Mouse (Mus musculus): Measurements from ENCODE around the gene Nusap1. TPM values are rescaled to one million over a fixed set of nuclear protein-coding genes. Genes with fewer than 3 reads are reported as not detected.
A peak's percentile ranks its signal among the peaks of the same experiment; 100 is the strongest.
"Not testable (repeated sequence)": the region's sequence is repeated elsewhere in the genome, so short reads cannot be mapped to it uniquely, and the experiment has no call there.

The Nusap1 gene
- polyA plus RNA-seq, 1 experiment from 2014 or later, result 19.4 TPM

GRCm38 (mm10) chr2:119665744-119666143 is 47.6 kb downstream of the Nusap1 start:
- H3K27ac ChIP-seq (replicated peaks; ENCODE audit: low read depth, low read length); H3K9me3 ChIP-seq (ENCODE audit: control insufficient read depth, low read length); H3K4me3 ChIP-seq (replicated peaks; ENCODE audit: low read depth, low read length); H3K27me3 ChIP-seq (ENCODE audit: control insufficient read depth, insufficient read depth, low read length); H3K4me2 ChIP-seq (ENCODE audit: low read length); ATAC-seq (ENCODE audit: low FRiP score, low TSS enrichment); H3K4me1 ChIP-seq (ENCODE audit: control insufficient read depth, insufficient read depth, low read length); DNase-seq; H3K36me3 ChIP-seq (ENCODE audit: control insufficient read depth, insufficient read depth, low read length); H3K9ac ChIP-seq (replicated peaks; ENCODE audit: low read length): not testable (repeated sequence)
- WGBS, result 73% methylated on average over 21 of the region's 23 CpGs

GRCm38 (mm10) chr2:119669010-119669409 is 50.9 kb downstream of the Nusap1 start:
- H3K4me2 ChIP-seq (ENCODE audit: low read length), result no peak overlapping the region
- DNase-seq (peak; percentile 51), ATAC-seq (ENCODE audit: low FRiP score, low TSS enrichment) (no peak)
- 15% methylated on average over 7 of the region's 7 CpGs for WGBS
- no peaks in the 10 kb centered on the region for H3K36me3 ChIP-seq (ENCODE audit: control insufficient read depth, insufficient read depth, low read length)
- H3K9ac ChIP-seq (replicated peaks; ENCODE audit: low read length), result no peak overlapping the region
- H3K27ac ChIP-seq (replicated peaks; ENCODE audit: low read depth, low read length), result no peak overlapping the region
- H3K4me1 ChIP-seq (ENCODE audit: control insufficient read depth, insufficient read depth, low read length), result 0 out of 2 replicates have a peak, but pooled peaks cover under 1% of the 10 kb centered on the region
- no peaks in the 10 kb centered on the region for H3K9me3 ChIP-seq (ENCODE audit: control insufficient read depth, low read length)
- no peaks in the 10 kb centered on the region for H3K27me3 ChIP-seq (ENCODE audit: control insufficient read depth, insufficient read depth, low read length)
- H3K4me3 ChIP-seq (replicated peaks; ENCODE audit: low read depth, low read length), result no peak overlapping the region

GRCm38 (mm10) chr2:119674525-119675214 is 56.6 kb downstream of the Nusap1 start, which contains the start of gene Rtf1:
Gene Rtf1 (plus strand): TSS chr2:119675068.
- peak; percentile 97 for ATAC-seq (ENCODE audit: low FRiP score, low TSS enrichment)
- H3K27ac ChIP-seq (replicated peaks; ENCODE audit: low read depth, low read length), result peak within 1 kb of the TSS; percentile 78
- WGBS, result under 1% methylated on average over 55 of the region's 58 CpGs

GRCm38 (mm10) chr2:119675215-119675784 is 57.2 kb downstream of the Nusap1 start:
- WGBS, result under 1% methylated on average over 39 of the region's 39 CpGs
- peak overlapping the region; percentile 78 for H3K27ac ChIP-seq (replicated peaks; ENCODE audit: low read depth, low read length)
- peaks cover 6% of the 10 kb centered on the region for H3K36me3 ChIP-seq (ENCODE audit: control insufficient read depth, insufficient read depth, low read length)
- no peaks in the 10 kb centered on the region for H3K27me3 ChIP-seq (ENCODE audit: control insufficient read depth, insufficient read depth, low read length)
- H3K4me3 ChIP-seq (replicated peaks; ENCODE audit: low read depth, low read length), result peak overlapping the region; percentile 99
- H3K4me1 ChIP-seq (ENCODE audit: control insufficient read depth, insufficient read depth, low read length), result peaks cover 17% of the 10 kb centered on the region
- H3K4me2 ChIP-seq (ENCODE audit: low read length), result peak overlapping the region; percentile 86
- ATAC-seq (ENCODE audit: low FRiP score, low TSS enrichment) (peak; percentile 83), DNase-seq (no peak)
- no peaks in the 10 kb centered on the region for H3K9me3 ChIP-seq (ENCODE audit: control insufficient read depth, low read length)
- H3K9ac ChIP-seq (replicated peaks; ENCODE audit: low read length), result peak overlapping the region; percentile 96

More at GRCm38 (mm10) chr2:119674525-119675214, 56.6 kb downstream of the Nusap1 start, which contains the start of gene Rtf1:
- peaks cover 3% of the 10 kb centered on the region for H3K36me3 ChIP-seq (ENCODE audit: control insufficient read depth, insufficient read depth, low read length)
- peak; percentile 98 for DNase-seq
- no peaks in the 10 kb centered on the region for H3K9me3 ChIP-seq (ENCODE audit: control insufficient read depth, low read length)
- peaks cover 17% of the 10 kb centered on the region for H3K4me1 ChIP-seq (ENCODE audit: control insufficient read depth, insufficient read depth, low read length)
- H3K4me2 ChIP-seq (ENCODE audit: low read length), result peak within 1 kb of the TSS; percentile 86
- peak within 1 kb of the TSS; percentile 96 for H3K9ac ChIP-seq (replicated peaks; ENCODE audit: low read length)
- peak within 1 kb of the TSS; percentile 99 for H3K4me3 ChIP-seq (replicated peaks; ENCODE audit: low read depth, low read length)
- H3K27me3 ChIP-seq (ENCODE audit: control insufficient read depth, insufficient read depth, low read length), result no peaks in the 10 kb centered on the region

- H3K4me1 ChIP-seq (ENCODE audit: control insufficient read depth, insufficient read depth, low read length), result peaks cover 17% of the 10 kb centered on the region
- no peak overlapping the region for H3K27ac ChIP-seq (replicated peaks; ENCODE audit: low read depth, low read length)
- 8% methylated on average over 5 of the region's 5 CpGs for WGBS
- H3K36me3 ChIP-seq (ENCODE audit: control insufficient read depth, insufficient read depth, low read length), result peaks cover 6% of the 10 kb centered on the region
- no peaks in the 10 kb centered on the region for H3K9me3 ChIP-seq (ENCODE audit: control insufficient read depth, low read length)
- H3K4me2 ChIP-seq (ENCODE audit: low read length), result peak overlapping the region; percentile 86
- ATAC-seq (ENCODE audit: low FRiP score, low TSS enrichment) (no peak), DNase-seq (no peak)
- peak overlapping the region; percentile 99 for H3K4me3 ChIP-seq (replicated peaks; ENCODE audit: low read depth, low read length)
- H3K9ac ChIP-seq (replicated peaks; ENCODE audit: low read length), result peak overlapping the region; percentile 96
- no peaks in the 10 kb centered on the region for H3K27me3 ChIP-seq (ENCODE audit: control insufficient read depth, insufficient read depth, low read length)
Measured at GRCm38 (mm10) chr2:119675831-119676230, 57.7 kb downstream of the Nusap1 start.

GRCm38 (mm10) chr2:119683706-119684105 is 65.6 kb downstream of the Nusap1 start:
- ATAC-seq (ENCODE audit: low FRiP score, low TSS enrichment), result no peak
- Histone ChIP-seq H3K4me2 (ENCODE audit: low read length) (no peak overlapping the region), H3K27ac (replicated peaks; ENCODE audit: low read depth, low read length) (no peak overlapping the region), H3K9ac (replicated peaks; ENCODE audit: low read length) (no peak overlapping the region), H3K4me3 (replicated peaks; ENCODE audit: low read depth, low read length) (no peak overlapping the region), H3K27me3 (ENCODE audit: control insufficient read depth, insufficient read depth, low read length) (no peaks in the 10 kb centered on the region), H3K4me1 (ENCODE audit: control insufficient read depth, insufficient read depth, low read length) (no peaks in the 10 kb centered on the region), H3K36me3 (ENCODE audit: control insufficient read depth, insufficient read depth, low read length) (peaks cover 8% of the 10 kb centered on the region), H3K9me3 (ENCODE audit: control insufficient read depth, low read length) (no peaks in the 10 kb centered on the region)
- DNase-seq, result no peak
- WGBS, result 91% methylated on average over 2 of the region's 2 CpGs

GRCm38 (mm10) chr2:119692003-119692701 is 74.1 kb downstream of the Nusap1 start:
- Histone ChIP-seq H3K4me3 (replicated peaks; ENCODE audit: low read depth, low read length) (no peak overlapping the region), H3K9ac (replicated peaks; ENCODE audit: low read length) (no peak overlapping the region), H3K4me1 (ENCODE audit: control insufficient read depth, insufficient read depth, low read length) (no peaks in the 10 kb centered on the region), H3K36me3 (ENCODE audit: control insufficient read depth, insufficient read depth, low read length) (peaks cover 14% of the 10 kb centered on the region), H3K27ac (replicated peaks; ENCODE audit: low read depth, low read length) (no peak overlapping the region), H3K9me3 (ENCODE audit: control insufficient read depth, low read length) (no peaks in the 10 kb centered on the region), H3K27me3 (ENCODE audit: control insufficient read depth, insufficient read depth, low read length) (no peaks in the 10 kb centered on the region), H3K4me2 (ENCODE audit: low read length) (no peak overlapping the region)
- DNase-seq (peak; percentile 4), ATAC-seq (ENCODE audit: low FRiP score, low TSS enrichment) (no peak)
- WGBS, result 82% methylated on average over 9 of the region's 9 CpGs

- no peak for DNase-seq
- no peak overlapping the region for H3K9ac ChIP-seq (replicated peaks; ENCODE audit: low read length)
- no peak overlapping the region for H3K4me2 ChIP-seq (ENCODE audit: low read length)
- ATAC-seq (ENCODE audit: low FRiP score, low TSS enrichment), result no peak
- no peak overlapping the region for H3K27ac ChIP-seq (replicated peaks; ENCODE audit: low read depth, low read length)
- no peaks in the 10 kb centered on the region for H3K4me1 ChIP-seq (ENCODE audit: control insufficient read depth, insufficient read depth, low read length)
- no peak overlapping the region for H3K4me3 ChIP-seq (replicated peaks; ENCODE audit: low read depth, low read length)
- H3K27me3 ChIP-seq (ENCODE audit: control insufficient read depth, insufficient read depth, low read length), result no peaks in the 10 kb centered on the region
- H3K36me3 ChIP-seq (ENCODE audit: control insufficient read depth, insufficient read depth, low read length), result peaks cover 17% of the 10 kb centered on the region
- no peaks in the 10 kb centered on the region for H3K9me3 ChIP-seq (ENCODE audit: control insufficient read depth, low read length)
- 99% methylated on average over 2 of the region's 2 CpGs for WGBS
Measured at GRCm38 (mm10) chr2:119694826-119695225, 76.7 kb downstream of the Nusap1 start.
